Comparison of ENCODE assay signal across 15 mouse cellular contexts in the genomic region with DNA sequence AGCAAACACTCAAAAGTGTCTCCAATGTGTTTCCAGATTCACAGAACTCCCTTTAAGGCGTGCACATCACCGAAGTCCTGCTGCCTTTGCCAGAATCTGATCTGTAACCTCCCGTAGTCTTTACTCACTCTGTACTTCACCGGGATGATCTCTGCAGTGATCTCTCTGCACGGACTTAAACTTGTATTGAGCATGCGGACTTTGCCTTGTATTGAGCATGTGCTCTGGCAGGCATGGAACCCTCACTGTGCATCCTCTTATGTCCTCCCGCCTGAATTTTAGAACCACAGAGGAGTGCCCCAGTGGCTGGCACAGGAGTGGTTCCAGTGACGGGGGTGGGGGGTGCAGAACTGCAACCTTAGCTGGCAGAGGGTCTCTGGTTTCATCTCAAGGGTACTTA.
"Had no signal": no experiment of that assay in that cellular context is flagged by ENCODE, and none has a peak within 500 bp of the region (broad histone marks: within the 10 kb centered on the region; RNA-seq: fewer than 3 reads in every experiment).

No protein-coding gene starts in this region.

- H3K4me3 ChIP-seq: neural tube, embryonic 15.5 days; stomach, embryonic 15.5 days had no signal

- H3K4me2 ChIP-seq: neural tube, embryonic 15.5 days; stomach, embryonic 15.5 days had no signal

- H3K36me3 ChIP-seq: neural tube, embryonic 15.5 days; stomach, embryonic 15.5 days had no signal

- H3K9ac ChIP-seq: neural tube, embryonic 15.5 days; stomach, embryonic 15.5 days had no signal

- H3K9me3 ChIP-seq: neural tube, embryonic 15.5 days; stomach, embryonic 15.5 days had no signal

- H3K27ac ChIP-seq: neural tube, embryonic 15.5 days; stomach, embryonic 15.5 days; stomach, postnatal 0 days had no signal

- DNase-seq: retina, postnatal 1 day; right cerebral cortex, adult 18-20 months; right cerebral cortex, postnatal 14 days; right cerebral cortex, postnatal 25 days; right cerebral cortex, postnatal 4 days; spleen, adult 18-20 months; thymus, adult 18-20 months; thymus, adult 2 months; thymus, postnatal 14 days; thymus, postnatal 25 days; thymus, postnatal 36 days; thymus, postnatal 4 days had no signal

- H3K27me3 ChIP-seq: neural tube, embryonic 15.5 days; stomach, embryonic 15.5 days had no signal
